Mouse (Mus musculus): ENCODE measurements around the gene Rhoh.

DNA sequence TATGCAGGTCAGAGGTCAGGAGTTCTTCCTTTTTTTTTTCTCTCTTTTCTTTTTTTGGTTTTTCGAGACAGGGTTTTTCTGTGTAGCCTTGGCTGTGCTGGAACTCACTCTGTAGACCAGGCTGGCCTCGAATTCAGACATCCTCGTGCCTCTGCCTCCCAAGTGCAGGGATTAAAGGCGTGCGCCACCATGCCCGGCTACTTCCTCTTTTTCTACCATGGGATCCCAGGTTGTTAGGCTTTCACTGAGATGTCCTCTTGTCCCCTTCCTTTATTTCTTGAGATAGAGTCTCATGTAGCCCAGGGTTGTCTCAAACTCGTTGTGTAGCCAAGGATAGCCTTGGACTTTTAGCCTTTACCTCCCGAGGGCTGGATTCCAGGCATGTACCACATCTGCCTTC, 14.5 kb upstream of the Rhoh start:
- TF ChIP-seq EP300 (IDR thresholded peaks at IDR 0.05), result no peak
- no peak for TF ChIP-seq CTCF (IDR thresholded peaks at IDR 0.05)

Measured in lung, postnatal 0 days (tissue).